Mouse (Mus musculus): ENCODE results near the gene Rab9. TPM values are rescaled to one million over a fixed set of nuclear protein-coding genes. Genes with fewer than 3 reads are reported as not detected.

Rab9 gene
- polyA plus RNA-seq (2015; fragmentation: Nextera tagmentation; extraction: Ambion mirVana), result 74.2 and 88.3 TPM in 2 replicates

GRCm38 (mm10) chrX:166479365-166479983, at the start of gene Rab9:
TSS of gene Rab9 (minus strand) at chrX:166479867.
- ATAC-seq (peak; percentile 98), DNase-seq (ENCODE audit: low spot score) (peak; percentile 93)
- no peaks in the 10 kb centered on the region for H3K4me1 ChIP-seq (ENCODE audit: insufficient read depth, low read depth, low read length)
- TF ChIP-seq CTCF (IDR thresholded peaks at IDR 0.05) (no peak), EP300 (IDR thresholded peaks at IDR 0.05) (no peak)
- H3K27ac ChIP-seq (ENCODE audit: low read length), result peak within 1 kb of the TSS; percentile 86
- WGBS, result 15% methylated on average over 35 of the region's 41 CpGs
- H3K27me3 ChIP-seq (replicated peaks; ENCODE audit: insufficient read depth, low read length), result no peaks in the 10 kb centered on the region
- peak within 1 kb of the TSS; percentile 51 for H3K9ac ChIP-seq (replicated peaks; ENCODE audit: low read depth)
- H3K4me2 ChIP-seq (replicated peaks; ENCODE audit: low read depth, low read length), result peak within 1 kb of the TSS; percentile 55
- no peaks in the 10 kb centered on the region for H3K9me3 ChIP-seq (ENCODE audit: low read length)
- H3K36me3 ChIP-seq (ENCODE audit: insufficient read depth, low read length), result no peaks in the 10 kb centered on the region
- peak within 1 kb of the TSS; percentile 59 for H3K4me3 ChIP-seq (ENCODE audit: low read depth, low read length)

- Histone ChIP-seq H3K27me3 (replicated peaks; ENCODE audit: insufficient read depth, low read length) (no peaks in the 10 kb centered on the region), H3K27ac (ENCODE audit: low read length) (no peak overlapping the region), H3K36me3 (ENCODE audit: insufficient read depth, low read length) (no peaks in the 10 kb centered on the region), H3K4me1 (ENCODE audit: insufficient read depth, low read depth, low read length) (no peaks in the 10 kb centered on the region), H3K9ac (replicated peaks; ENCODE audit: low read depth) (no peak overlapping the region), H3K9me3 (ENCODE audit: low read length) (no peaks in the 10 kb centered on the region), H3K4me3 (ENCODE audit: low read depth, low read length) (no peak overlapping the region), H3K4me2 (replicated peaks; ENCODE audit: low read depth, low read length) (no peak overlapping the region)
- no peak for TF ChIP-seq EP300 (IDR thresholded peaks at IDR 0.05)
- TF ChIP-seq CTCF (IDR thresholded peaks at IDR 0.05), result no peak
- no peak for DNase-seq (ENCODE audit: low spot score)
- 88% methylated on average over 3 of the region's 3 CpGs for WGBS
- ATAC-seq, result no peak
These were observed 48.5 kb upstream of the Rab9 start for GRCm38 (mm10) chrX:166528126-166528525.

GRCm38 (mm10) chrX:166525637-166526315, 46.1 kb upstream of the Rab9 start:
- 64% methylated on average over 2 of the region's 2 CpGs for whole genome bisulfite sequencing
- no peaks in the 10 kb centered on the region for H3K36me3 ChIP-seq (ENCODE audit: insufficient read depth, low read length)
- H3K4me1 ChIP-seq (ENCODE audit: insufficient read depth, low read depth, low read length), result no peaks in the 10 kb centered on the region
- TF ChIP-seq EP300 (IDR thresholded peaks at IDR 0.05), result peak; percentile 38; the same call in 1 of the 2 replicates
- no peak for TF ChIP-seq CTCF (IDR thresholded peaks at IDR 0.05)
- ATAC-seq (peak; percentile 91), DNase-seq (ENCODE audit: low spot score) (peak; percentile 66)
- H3K27me3 ChIP-seq (replicated peaks; ENCODE audit: insufficient read depth, low read length), result no peaks in the 10 kb centered on the region
- no peak overlapping the region for H3K4me3 ChIP-seq (ENCODE audit: low read depth, low read length)
- no peak overlapping the region for H3K4me2 ChIP-seq (replicated peaks; ENCODE audit: low read depth, low read length)
- 0 out of 2 replicates have a peak overlapping the region, but pooled peaks have one; percentile 47 for H3K27ac ChIP-seq (ENCODE audit: low read length)
- H3K9me3 ChIP-seq (ENCODE audit: low read length), result no peaks in the 10 kb centered on the region
- H3K9ac ChIP-seq (replicated peaks; ENCODE audit: low read depth), result no peak overlapping the region

- Histone ChIP-seq H3K9me3 (ENCODE audit: low read length) (no peaks in the 10 kb centered on the region), H3K27ac (ENCODE audit: low read length) (no peak overlapping the region), H3K4me3 (ENCODE audit: low read depth, low read length) (no peak overlapping the region), H3K4me2 (replicated peaks; ENCODE audit: low read depth, low read length) (no peak overlapping the region), H3K4me1 (ENCODE audit: insufficient read depth, low read depth, low read length) (no peaks in the 10 kb centered on the region), H3K27me3 (replicated peaks; ENCODE audit: insufficient read depth, low read length) (no peaks in the 10 kb centered on the region), H3K9ac (replicated peaks; ENCODE audit: low read depth) (no peak overlapping the region), H3K36me3 (ENCODE audit: insufficient read depth, low read length) (no peaks in the 10 kb centered on the region)
- no peak for ATAC-seq
- WGBS, result 67% methylated on average over 5 of the region's 5 CpGs
- TF ChIP-seq CTCF (IDR thresholded peaks at IDR 0.05), result no peak
- TF ChIP-seq EP300 (IDR thresholded peaks at IDR 0.05), result no peak
- DNase-seq (ENCODE audit: low spot score), result no peak
These were observed 41.1 kb upstream of the Rab9 start for GRCm38 (mm10) chrX:166520782-166521181.

- TF ChIP-seq EP300 (IDR thresholded peaks at IDR 0.05) (no peak), CTCF (IDR thresholded peaks at IDR 0.05) (no peak)
- no peak for ATAC-seq
- Histone ChIP-seq H3K27ac (ENCODE audit: low read length) (no peak within 1 kb of the TSS), H3K4me1 (ENCODE audit: insufficient read depth, low read depth, low read length) (no peaks in the 10 kb centered on the region), H3K4me2 (replicated peaks; ENCODE audit: low read depth, low read length) (no peak within 1 kb of the TSS), H3K27me3 (replicated peaks; ENCODE audit: insufficient read depth, low read length) (no peaks in the 10 kb centered on the region), H3K36me3 (ENCODE audit: insufficient read depth, low read length) (no peaks in the 10 kb centered on the region), H3K9ac (replicated peaks; ENCODE audit: low read depth) (no peak within 1 kb of the TSS), H3K9me3 (ENCODE audit: low read length) (no peaks in the 10 kb centered on the region), H3K4me3 (ENCODE audit: low read depth, low read length) (no peak within 1 kb of the TSS)
- WGBS, result 54% methylated on average over 16 of the region's 16 CpGs
- peak; percentile 41 for DNase-seq (ENCODE audit: low spot score)
These were observed 38.7 kb upstream of the Rab9 start, which contains the start of gene Tceanc for GRCm38 (mm10) chrX:166518345-166518744. TSS of gene Tceanc (minus strand) at chrX:166518567.

- Histone ChIP-seq H3K4me1 (ENCODE audit: insufficient read depth, low read depth, low read length) (no peaks in the 10 kb centered on the region), H3K27ac (ENCODE audit: low read length) (no peak overlapping the region), H3K36me3 (ENCODE audit: insufficient read depth, low read length) (no peaks in the 10 kb centered on the region), H3K9ac (replicated peaks; ENCODE audit: low read depth) (no peak overlapping the region), H3K9me3 (ENCODE audit: low read length) (no peaks in the 10 kb centered on the region), H3K27me3 (replicated peaks; ENCODE audit: insufficient read depth, low read length) (no peaks in the 10 kb centered on the region), H3K4me3 (ENCODE audit: low read depth, low read length) (no peak overlapping the region), H3K4me2 (replicated peaks; ENCODE audit: low read depth, low read length) (no peak overlapping the region)
- ATAC-seq (no peak), DNase-seq (ENCODE audit: low spot score) (no peak)
- TF ChIP-seq CTCF (IDR thresholded peaks at IDR 0.05) (no peak), EP300 (IDR thresholded peaks at IDR 0.05) (no peak)
- 75% methylated on average over 1 of the region's 1 CpGs for WGBS
These were observed 37.0 kb upstream of the Rab9 start for GRCm38 (mm10) chrX:166516631-166517030.
